Mouse (Mus musculus) CD4-positive helper T cell, adult 2 months (primary cell): ENCODE results near the gene Ncr1.
"Not testable (repeated sequence)": the region's sequence is repeated elsewhere in the genome, so short reads cannot be mapped to it uniquely, and the experiment has no call there.

ENCODE experiments used
- DNase-seq: peaks from one replicate; pipeline ENCODE4 v3.0.0-alpha.2; 2012; ENCODE audit warnings: low read depth, missing footprints, low spot score

Ncr1 gene

DNA sequence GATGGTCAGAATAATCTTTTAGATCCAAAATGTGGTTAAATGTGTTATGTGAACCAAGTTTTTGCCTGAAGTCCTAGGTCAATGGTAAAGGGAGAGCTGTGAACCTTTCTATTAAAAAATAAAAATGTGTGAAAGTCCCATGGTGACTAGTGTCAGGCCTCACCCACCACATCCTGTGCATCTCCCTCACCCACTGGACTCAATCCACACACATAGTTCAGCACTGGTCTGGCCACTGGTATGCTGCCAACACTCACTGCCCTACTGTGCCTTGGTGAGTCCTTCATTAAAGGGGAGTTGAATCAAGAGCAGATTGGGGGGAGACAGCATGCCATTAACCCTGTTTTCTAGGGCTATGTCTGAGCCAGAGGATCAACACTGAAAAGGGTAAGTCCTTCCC lies at the start of gene Ncr1:
Ncr1 (plus strand) TSS at position 216 of the 400 bp plus-strand sequence.
- DNase-seq = no peak

DNA sequence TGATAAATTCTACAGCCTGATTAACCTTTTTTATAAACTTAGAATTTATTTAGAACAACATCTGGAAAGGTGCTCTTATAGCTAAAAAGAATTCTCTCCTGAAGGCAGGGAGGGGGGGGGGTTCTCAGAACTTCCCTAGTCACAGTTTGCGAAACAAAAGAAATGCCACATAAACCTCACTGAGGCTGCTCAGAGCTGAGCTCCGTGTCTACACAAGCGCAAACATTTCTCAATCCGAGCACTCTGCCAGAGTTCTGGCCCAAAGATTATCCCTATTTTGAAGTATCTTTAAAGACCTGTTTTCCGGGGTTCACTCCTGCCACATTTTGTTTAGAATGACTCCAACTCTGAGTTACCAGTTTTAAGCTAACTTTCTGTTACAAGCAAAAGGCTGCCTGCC lies 44.9 kb upstream of the Ncr1 start:
- no peak for DNase-seq

DNA sequence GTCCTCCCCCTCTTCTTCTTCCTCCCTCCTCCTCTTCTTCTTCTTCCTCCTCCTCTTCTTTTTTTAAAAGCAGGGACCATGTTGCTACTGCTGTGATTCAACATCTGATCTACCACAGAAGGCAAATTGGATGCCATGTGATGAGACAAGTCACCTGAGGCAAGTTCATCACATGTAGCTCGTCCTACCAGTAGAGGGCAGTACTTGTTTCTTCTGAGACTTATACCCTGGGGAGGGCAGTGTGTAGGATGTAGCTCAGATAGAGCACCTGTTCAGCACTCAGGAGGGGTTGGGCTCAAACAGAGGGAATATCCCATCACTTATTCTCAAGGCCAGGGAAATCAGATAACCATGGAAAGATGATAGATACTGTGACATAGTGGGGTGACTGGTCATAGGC lies 40.3 kb upstream of the Ncr1 start:
- peak; percentile 43 for DNase-seq

DNA sequence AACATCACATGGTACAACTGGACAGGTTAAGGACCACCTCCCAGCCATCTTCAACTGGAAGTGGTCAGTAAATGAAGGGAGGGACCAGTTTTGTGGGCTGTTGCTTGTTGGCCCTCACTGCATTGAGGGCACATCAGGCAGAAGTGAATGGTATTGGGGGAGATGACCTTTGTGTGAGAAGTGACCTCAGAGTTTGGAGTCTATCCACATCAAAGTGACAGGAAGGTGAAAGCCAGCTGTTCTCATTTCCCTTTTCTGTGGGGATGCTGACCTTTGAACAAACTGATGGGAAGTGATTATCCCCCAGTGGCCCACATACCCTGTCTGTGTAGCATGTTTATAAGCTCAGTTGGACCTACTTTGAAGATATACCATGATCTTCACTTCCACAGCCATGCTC lies 37.4 kb upstream of the Ncr1 start:
- DNase-seq = no peak

DNA sequence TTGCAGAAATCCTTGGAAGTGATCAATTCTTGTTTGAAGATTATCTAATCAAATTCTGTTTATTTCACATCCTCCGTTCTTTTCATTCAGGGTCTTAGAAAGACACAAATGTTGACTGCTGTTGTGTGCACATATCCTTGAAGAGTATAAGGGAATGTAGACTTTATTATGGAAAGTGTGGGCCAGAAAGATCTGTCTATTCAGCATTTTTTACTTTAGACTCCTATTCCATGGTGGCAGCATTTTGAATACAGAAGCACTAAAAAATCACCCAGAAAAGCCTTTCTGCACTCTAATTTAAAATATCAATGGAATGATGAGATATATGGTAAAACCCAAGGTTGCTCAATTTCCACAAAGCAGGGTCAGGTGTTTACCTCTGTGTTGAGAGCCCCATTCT lies 34.1 kb upstream of the Ncr1 start:
- no peak for DNase-seq

DNA sequence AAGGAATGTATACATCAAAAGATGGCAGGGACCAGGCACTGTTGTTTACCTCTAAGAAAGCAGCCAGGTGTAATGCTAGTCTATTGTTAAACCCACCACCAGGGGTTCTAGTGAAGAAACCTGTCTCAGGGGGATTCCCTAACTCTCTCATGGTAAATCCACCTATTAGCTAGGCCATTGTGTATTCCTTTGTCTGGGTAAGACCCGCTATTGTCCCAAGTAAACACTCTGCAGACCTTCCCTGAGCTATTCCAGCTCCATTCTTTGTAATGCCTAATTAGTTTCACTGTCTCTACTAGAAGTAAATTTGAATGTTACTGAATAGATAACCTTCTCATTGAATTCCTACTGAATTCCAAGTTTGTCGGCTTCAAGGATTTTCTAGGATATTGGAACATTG lies 24.4 kb upstream of the Ncr1 start:
- DNase-seq = not testable (repeated sequence)

DNA sequence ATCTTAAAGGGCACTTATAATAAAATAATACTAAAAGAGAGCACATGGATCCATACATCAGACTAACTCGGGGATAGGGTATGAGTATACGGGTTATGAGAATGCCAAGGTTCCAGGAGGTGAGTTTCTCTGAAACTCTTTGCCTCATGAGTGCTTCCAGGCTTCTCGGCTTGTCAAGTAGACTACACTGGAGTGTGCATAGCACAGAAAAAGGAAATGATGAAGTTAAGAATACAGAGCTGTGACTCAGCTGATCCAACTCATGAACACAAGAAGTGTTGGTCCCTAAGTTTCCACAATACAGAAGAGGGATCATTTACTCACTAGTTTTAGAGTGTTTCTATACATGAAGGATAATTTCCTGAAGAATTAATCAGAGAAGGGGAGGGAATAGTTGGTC lies 24.0 kb upstream of the Ncr1 start:
- DNase-seq = not testable (repeated sequence)

DNA sequence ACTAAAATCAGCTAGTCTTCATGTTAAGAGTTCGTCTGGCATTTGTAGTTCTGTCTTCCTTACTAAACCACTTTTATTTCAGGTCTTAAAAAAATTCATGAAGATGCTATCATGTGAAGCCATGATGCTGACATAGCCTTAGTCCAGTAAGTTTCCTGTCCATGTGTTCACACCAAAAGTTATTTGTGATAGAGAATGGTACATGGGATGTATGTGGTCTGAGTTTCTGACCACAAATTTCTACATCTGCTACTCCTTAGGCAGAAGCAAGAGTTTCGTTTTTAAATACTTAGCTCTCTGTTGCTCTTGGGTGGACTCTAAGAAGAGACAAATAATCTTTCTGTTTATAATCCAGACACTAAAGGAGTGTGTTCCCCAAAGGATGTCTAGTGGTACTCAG lies 14.2 kb upstream of the Ncr1 start:
- no peak for DNase-seq

DNA sequence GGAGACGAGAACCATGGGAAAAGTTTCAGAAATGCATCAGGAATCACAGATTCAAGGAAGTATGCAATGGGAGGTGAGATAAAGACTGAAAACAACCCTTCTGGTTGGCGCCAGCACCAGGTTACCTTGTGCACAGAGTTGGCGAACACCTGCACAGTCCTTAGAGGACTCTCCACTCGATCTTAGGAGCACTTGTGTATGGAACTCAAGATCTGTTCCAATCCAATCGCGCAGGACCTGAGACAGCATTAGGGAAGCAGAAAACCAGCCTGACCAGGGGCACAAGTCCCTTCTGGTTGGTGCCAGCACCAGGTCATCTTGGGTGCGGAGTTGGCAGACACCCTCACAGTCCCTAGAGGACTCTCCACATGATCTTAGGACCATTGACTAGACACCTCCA lies 36.0 kb downstream of the Ncr1 start:
- DNase-seq = no peak
